Mouse (Mus musculus): ENCODE measurements at regions not wholly inside any gene's neighbourhood (a gene's known extent, or its start where the extent isn't known, plus 50 kb on each side); places are given as distances from the start of the nearest gene placed in this dataset.
A peak's percentile ranks its signal among the peaks of the same experiment; 100 is the strongest.

DNA sequence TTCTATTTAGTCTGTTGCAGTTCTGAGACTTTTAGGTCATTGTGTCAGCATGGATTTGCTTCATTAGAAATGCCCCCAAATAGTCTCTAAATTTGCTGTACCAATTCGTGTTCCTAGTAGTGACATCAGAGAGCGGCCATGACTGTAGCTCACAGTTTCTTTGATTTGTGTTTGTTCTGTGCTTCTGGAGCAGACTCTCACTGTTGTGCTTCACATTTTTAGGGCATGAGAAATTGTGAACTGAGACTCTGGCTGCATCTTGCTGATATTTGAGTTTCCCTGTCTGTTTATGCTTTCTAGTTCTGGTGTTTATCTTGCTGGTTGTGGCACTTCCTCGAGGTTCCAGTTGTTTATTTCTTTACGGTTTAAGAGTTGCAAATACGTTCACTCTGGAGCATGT lies 57.0 kb upstream of the Sox11 start:
- no peaks in the 10 kb centered on the region for H3K36me3 ChIP-seq (ENCODE audit: control insufficient read depth, insufficient read depth, low read length)
- no peak overlapping the region for H3K4me3 ChIP-seq (ENCODE audit: low read depth, low read length)
- 0 out of 2 replicates have a peak overlapping the region, but pooled peaks have one; percentile 27 for H3K27ac ChIP-seq (ENCODE audit: low read length)
- no peak overlapping the region for H3K4me2 ChIP-seq (replicated peaks; ENCODE audit: low read depth, low read length)
- H3K4me1 ChIP-seq (ENCODE audit: control insufficient read depth, insufficient read depth, low read length) = no peaks in the 10 kb centered on the region
- H3K9me3 ChIP-seq (ENCODE audit: control insufficient read depth, low read depth, low read length) = no peaks in the 10 kb centered on the region
- 50% methylated on average over 5 of the region's 5 CpGs for WGBS
- H3K27me3 ChIP-seq (ENCODE audit: control insufficient read depth, insufficient read depth, low read length) = no peaks in the 10 kb centered on the region
- no peak for ATAC-seq (ENCODE audit: insufficient number of reproducible peaks, insufficient read depth, low FRiP score, low read depth)
- no peak overlapping the region for H3K9ac ChIP-seq (replicated peaks; ENCODE audit: low read depth, low read length)
